Mouse (Mus musculus): ENCODE measurements around the gene Olfr56. TPM values are rescaled to one million over a fixed set of nuclear protein-coding genes. Genes with fewer than 3 reads are reported as not detected.
"Not testable (repeated sequence)": the region's sequence is repeated elsewhere in the genome, so short reads cannot be mapped to it uniquely, and the experiment has no call there.

Olfr56 gene
- polyA plus RNA-seq, 1 experiment from 2014 or later, result 0.05 TPM

- Histone ChIP-seq H3K27me3 (no peaks in the 10 kb centered on the region), H3K4me1 (no peaks in the 10 kb centered on the region), H3K9me3 (no peaks in the 10 kb centered on the region), H3K4me3 (no peak within 1 kb of the TSS), H3K27ac (no peak within 1 kb of the TSS), H3K9ac (no peak within 1 kb of the TSS), H3K36me3 (no peaks in the 10 kb centered on the region), H3K4me2 (no peak within 1 kb of the TSS)
- no peak for ATAC-seq (ENCODE audit: borderline replicate concordance, extremely low read depth, low FRiP score, low TSS enrichment)
- WGBS, result 85% methylated on average over 6 of the region's 6 CpGs
These were observed 163.3 kb downstream of the Olfr56 start, which contains the start of gene Olfr1395 for GRCm38 (mm10) chr11:49141974-49142373. Gene Olfr1395, plus strand, starts transcription at chr11:49142274.

- Histone ChIP-seq H3K36me3 (no peaks in the 10 kb centered on the region), H3K27ac (no peak within 1 kb of the TSS), H3K4me1 (no peaks in the 10 kb centered on the region), H3K9me3 (no peaks in the 10 kb centered on the region), H3K27me3 (no peaks in the 10 kb centered on the region), H3K4me3 (no peak within 1 kb of the TSS), H3K9ac (no peak within 1 kb of the TSS), H3K4me2 (no peak within 1 kb of the TSS)
- 76% methylated on average over 1 of the region's 1 CpGs for WGBS
- ATAC-seq (ENCODE audit: borderline replicate concordance, extremely low read depth, low FRiP score, low TSS enrichment), result no peak
These were observed 175.4 kb downstream of the Olfr56 start, which contains the start of gene Olfr1394 for GRCm38 (mm10) chr11:49154077-49154476. Gene Olfr1394, plus strand, starts transcription at chr11:49154377.

GRCm38 (mm10) chr11:49156821-49157814, 178.4 kb downstream of the Olfr56 start:
- no peak for ATAC-seq (ENCODE audit: borderline replicate concordance, extremely low read depth, low FRiP score, low TSS enrichment)
- no peaks in the 10 kb centered on the region for H3K9me3 ChIP-seq
- no peak overlapping the region for H3K4me3 ChIP-seq
- no peak overlapping the region for H3K4me2 ChIP-seq
- H3K9ac ChIP-seq, result no peak overlapping the region
- WGBS, result 75% methylated on average over 2 of the region's 2 CpGs
- no peaks in the 10 kb centered on the region for H3K36me3 ChIP-seq
- H3K27ac ChIP-seq, result no peak overlapping the region
- H3K27me3 ChIP-seq, result no peaks in the 10 kb centered on the region
- H3K4me1 ChIP-seq, result no peaks in the 10 kb centered on the region

GRCm38 (mm10) chr11:49168839-49169611, 190.3 kb downstream of the Olfr56 start:
- H3K4me3 ChIP-seq, result peak overlapping the region; percentile 16
- WGBS, result 2% methylated on average over 48 of the region's 50 CpGs
- H3K4me1 ChIP-seq, result peaks cover 7% of the 10 kb centered on the region; the same call in 1 of the 2 replicates
- H3K4me2 ChIP-seq, result peak overlapping the region; percentile 53
- H3K27ac ChIP-seq, result no peak overlapping the region
- no peak overlapping the region for H3K9ac ChIP-seq
- no peaks in the 10 kb centered on the region for H3K9me3 ChIP-seq
- no peak for ATAC-seq (ENCODE audit: borderline replicate concordance, extremely low read depth, low FRiP score, low TSS enrichment)
- H3K36me3 ChIP-seq, result no peaks in the 10 kb centered on the region
- H3K27me3 ChIP-seq, result peaks cover 21% of the 10 kb centered on the region

GRCm38 (mm10) chr11:49170576-49170975, 191.9 kb downstream of the Olfr56 start:
- ATAC-seq (ENCODE audit: borderline replicate concordance, extremely low read depth, low FRiP score, low TSS enrichment), result no peak
- Histone ChIP-seq H3K27me3 (peaks cover 21% of the 10 kb centered on the region), H3K4me1 (peaks cover 7% of the 10 kb centered on the region; the same call in 1 of the 2 replicates), H3K36me3 (no peaks in the 10 kb centered on the region), H3K9me3 (no peaks in the 10 kb centered on the region), H3K4me3 (no peak overlapping the region), H3K9ac (no peak overlapping the region), H3K27ac (no peak overlapping the region), H3K4me2 (no peak overlapping the region)
- 89% methylated on average over 4 of the region's 4 CpGs for WGBS

GRCm38 (mm10) chr11:49175345-49175744, 196.7 kb downstream of the Olfr56 start:
- no peaks in the 10 kb centered on the region for H3K4me1 ChIP-seq
- ATAC-seq (ENCODE audit: borderline replicate concordance, extremely low read depth, low FRiP score, low TSS enrichment), result no peak
- no peaks in the 10 kb centered on the region for H3K9me3 ChIP-seq
- H3K4me3 ChIP-seq, result no peak overlapping the region
- no peaks in the 10 kb centered on the region for H3K36me3 ChIP-seq
- 92% methylated on average over 8 of the region's 8 CpGs for WGBS
- H3K27me3 ChIP-seq, result peaks cover under 1% of the 10 kb centered on the region; the same call in 1 of the 2 replicates
- no peak overlapping the region for H3K27ac ChIP-seq
- no peak overlapping the region for H3K4me2 ChIP-seq
- no peak overlapping the region for H3K9ac ChIP-seq

- H3K27ac ChIP-seq; H3K9ac ChIP-seq; H3K9me3 ChIP-seq; H3K4me1 ChIP-seq; H3K4me3 ChIP-seq; ATAC-seq (ENCODE audit: borderline replicate concordance, extremely low read depth, low FRiP score, low TSS enrichment); H3K4me2 ChIP-seq; H3K27me3 ChIP-seq; H3K36me3 ChIP-seq: not testable (repeated sequence)
- WGBS, result 70% methylated on average over 4 of the region's 4 CpGs
These were observed 197.5 kb downstream of the Olfr56 start for GRCm38 (mm10) chr11:49176047-49176779.

- H3K36me3 ChIP-seq, result no peaks in the 10 kb centered on the region
- no peaks in the 10 kb centered on the region for H3K4me1 ChIP-seq
- no peak overlapping the region for H3K4me3 ChIP-seq
- no peak overlapping the region for H3K27ac ChIP-seq
- ATAC-seq (ENCODE audit: borderline replicate concordance, extremely low read depth, low FRiP score, low TSS enrichment), result no peak
- H3K27me3 ChIP-seq, result no peaks in the 10 kb centered on the region
- H3K9me3 ChIP-seq, result no peaks in the 10 kb centered on the region
- WGBS, result 36% methylated on average over 1 of the region's 1 CpGs
- H3K4me2 ChIP-seq, result no peak overlapping the region
- H3K9ac ChIP-seq, result no peak overlapping the region
These were observed 204.5 kb downstream of the Olfr56 start for GRCm38 (mm10) chr11:49183172-49183571.

Other genes starting within 250 kb of the Olfr56 start
- 699 and 713 TPM in 2 replicates for gene Rack1, start 178.6 kb upstream of the Olfr56 start, polyA plus RNA-seq (2015; fragmentation: Nextera tagmentation; extraction: Ambion mirVana)
- gene Trim41, start 161.5 kb upstream of the Olfr56 start, polyA plus RNA-seq (2015; fragmentation: Nextera tagmentation; extraction: Ambion mirVana), result 5.4 and 5.7 TPM in 2 replicates
- gene Trim7, start 152.7 kb upstream of the Olfr56 start, polyA plus RNA-seq (2015; fragmentation: Nextera tagmentation; extraction: Ambion mirVana), result 0.54 and 1.1 TPM in 2 replicates
- gene Gm12184, start 152.2 kb upstream of the Olfr56 start, polyA plus RNA-seq (2015; fragmentation: Nextera tagmentation; extraction: Ambion mirVana), result 3.0 and 8.2 TPM in 2 replicates
- gene Irgm1, start 107.2 kb upstream of the Olfr56 start, polyA plus RNA-seq (2015; fragmentation: Nextera tagmentation; extraction: Ambion mirVana), result 9.6 and 11.8 TPM in 2 replicates
- gene Gm5431, start 76.7 kb upstream of the Olfr56 start, polyA plus RNA-seq (2015; fragmentation: Nextera tagmentation; extraction: Ambion mirVana), result 0.25 and 0.30 TPM in 2 replicates
- 2.3 and 2.8 TPM in 2 replicates for gene Psme2b, start 32.7 kb upstream of the Olfr56 start, polyA plus RNA-seq (2015; fragmentation: Nextera tagmentation; extraction: Ambion mirVana)
- 0.45 and 0.69 TPM in 2 replicates for gene 9930111J21Rik1, start 509 bp downstream of the Olfr56 start, polyA plus RNA-seq (2015; fragmentation: Nextera tagmentation; extraction: Ambion mirVana)
- gene Gm12185, start 13.3 kb downstream of the Olfr56 start, polyA plus RNA-seq (2015; fragmentation: Nextera tagmentation; extraction: Ambion mirVana), result 0.05 TPM in 1 of 2 replicates, not detected in the other
- gene Tgtp1, start 15.3 kb downstream of the Olfr56 start, polyA plus RNA-seq (2015; fragmentation: Nextera tagmentation; extraction: Ambion mirVana), result 0.52 and 2.0 TPM in 2 replicates
- 0.55 and 1.1 TPM in 2 replicates for gene 9930111J21Rik2, start 72.4 kb downstream of the Olfr56 start, polyA plus RNA-seq (2015; fragmentation: Nextera tagmentation; extraction: Ambion mirVana)
- gene Tgtp2, start 85.3 kb downstream of the Olfr56 start, polyA plus RNA-seq (2015; fragmentation: Nextera tagmentation; extraction: Ambion mirVana), result 0.72 and 1.3 TPM in 2 replicates
- gene Ifi47, start 97.7 kb downstream of the Olfr56 start, polyA plus RNA-seq (2015; fragmentation: Nextera tagmentation; extraction: Ambion mirVana), result 2.6 and 3.1 TPM in 2 replicates
- gene Olfr1396, start 136.0 kb downstream of the Olfr56 start, polyA plus RNA-seq (2015; fragmentation: Nextera tagmentation; extraction: Ambion mirVana), result not detected in 2 replicates
- gene Olfr1395, start 163.4 kb downstream of the Olfr56 start, polyA plus RNA-seq (2015; fragmentation: Nextera tagmentation; extraction: Ambion mirVana), result not detected in 2 replicates
- gene Olfr1394, start 175.5 kb downstream of the Olfr56 start, polyA plus RNA-seq (2015; fragmentation: Nextera tagmentation; extraction: Ambion mirVana), result not detected in 2 replicates
- 0.48 and 1.1 TPM in 2 replicates for gene Btnl9, start 208.3 kb downstream of the Olfr56 start, polyA plus RNA-seq (2015; fragmentation: Nextera tagmentation; extraction: Ambion mirVana)
- gene Zfp62, start 224.4 kb downstream of the Olfr56 start, polyA plus RNA-seq (2015; fragmentation: Nextera tagmentation; extraction: Ambion mirVana), result 37.6 and 40.3 TPM in 2 replicates

Measured in lung, embryonic 15.5 days (tissue).